Mouse (Mus musculus): ENCODE measurements around the gene Fpgt. TPM values are rescaled to one million over a fixed set of nuclear protein-coding genes. Genes with fewer than 3 reads are reported as not detected.
A peak's percentile ranks its signal among the peaks of the same experiment; 100 is the strongest.

Gene Fpgt
- total RNA-seq (2021) = 10 to 100 TPM; 12.0 to 13.5 TPM

- intact Hi-C loops (cut with DNase I) = no loop called here
- DNase-seq = peak; percentile 91 to 94
Measured at GRCm38 (mm10) chr3:155093116-155093956, at the start of gene Fpgt, which contains the start of gene Lrriq3. Gene Fpgt (minus strand): TSS chr3:155093403. Gene Lrriq3 (plus strand): TSS chr3:155093434.

GRCm38 (mm10) chr3:155141047-155141446, 47.8 kb upstream of the Fpgt start:
- intact Hi-C loops (cut with DNase I) = no loop called here
- DNase-seq = no peak

GRCm38 (mm10) chr3:155137737-155138136, 44.5 kb upstream of the Fpgt start:
- intact Hi-C loops (cut with DNase I) = no loop called here

DNA sequence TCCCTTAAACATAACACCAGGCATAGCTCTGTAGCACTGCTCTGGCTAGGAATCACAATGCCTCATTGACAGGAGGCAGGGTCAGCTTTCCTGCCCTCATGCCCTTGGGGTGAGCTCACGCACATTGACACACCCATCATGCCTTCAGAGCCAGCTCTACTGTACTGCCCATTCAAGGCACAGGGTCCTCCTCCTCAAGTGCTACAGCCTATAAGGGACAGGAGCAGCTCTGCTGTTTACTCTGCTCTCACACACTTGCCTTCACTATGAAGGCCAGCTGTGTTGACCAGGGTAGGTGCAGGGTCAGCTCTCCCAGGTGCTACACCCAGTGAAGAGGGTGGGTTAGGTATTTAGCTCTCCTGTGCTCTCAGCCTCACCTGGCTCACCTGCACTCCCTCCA, 12.8 kb upstream of the Fpgt start:
- no peak for DNase-seq
- intact Hi-C loops (cut with DNase I) = no loop called here

More at GRCm38 (mm10) chr3:155137737-155138136, 44.5 kb upstream of the Fpgt start:
- no peak for DNase-seq

DNA sequence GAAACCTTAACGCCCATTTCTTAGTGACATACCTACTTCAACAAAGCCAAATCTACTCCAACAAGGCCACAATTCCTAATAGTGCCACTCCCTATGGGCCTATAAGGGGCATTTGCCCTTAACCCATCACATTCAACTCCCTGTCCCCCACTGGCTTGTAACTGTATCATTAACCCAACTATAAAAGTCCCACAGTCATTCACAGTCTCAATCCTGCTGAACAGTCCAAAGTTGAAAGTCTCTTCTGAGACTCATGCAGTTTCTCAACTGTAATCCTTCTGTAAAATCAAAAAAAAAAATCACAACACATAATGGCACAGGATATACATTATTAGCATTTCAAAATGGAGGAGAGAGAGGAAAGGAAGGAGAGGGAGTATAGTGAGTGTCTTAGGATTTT, 6.1 kb upstream of the Fpgt start:
- intact Hi-C loops (cut with DNase I) = no loop called here
- DNase-seq = no peak

DNA sequence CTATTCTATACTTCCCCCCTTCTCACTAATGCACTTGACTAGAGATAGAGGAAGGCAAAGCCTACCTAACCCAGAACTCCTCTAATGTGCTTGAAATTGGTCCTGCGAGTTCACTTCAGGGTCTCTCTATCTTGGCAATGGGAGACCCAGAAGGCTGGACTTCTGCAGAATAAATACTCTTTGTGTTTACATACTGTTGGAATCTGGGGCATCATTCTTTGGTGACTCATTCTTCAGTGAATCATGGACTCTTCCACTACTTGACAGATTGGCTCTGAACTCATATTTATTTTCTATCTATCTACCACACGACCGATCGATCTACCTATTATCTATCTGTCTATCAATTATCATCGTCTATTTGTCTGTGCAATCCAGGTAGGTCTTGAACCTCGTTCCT, 1.1 kb downstream of the Fpgt start:
- intact Hi-C loops (cut with DNase I) = no loop called here
- DNase-seq = no peak

DNA sequence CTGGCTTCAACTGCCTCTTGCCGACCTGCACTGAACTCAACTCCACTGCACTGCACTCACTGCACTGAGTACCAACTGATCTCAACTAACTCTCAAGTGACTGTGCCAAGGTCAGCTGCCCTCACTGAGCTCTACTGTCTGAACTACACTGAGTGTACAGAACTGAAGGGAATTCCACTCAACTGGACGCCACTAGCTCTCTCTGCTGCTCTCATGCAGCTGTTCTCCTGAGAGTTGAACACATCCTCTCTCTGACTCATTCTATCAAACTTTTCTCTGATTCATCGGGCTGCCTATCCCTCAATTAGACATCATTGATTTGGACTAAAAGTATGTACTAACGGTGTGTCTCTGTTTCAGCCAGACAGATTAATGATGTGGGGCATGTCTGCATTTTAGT, 15.3 kb downstream of the Fpgt start:
- DNase-seq = no peak
- intact Hi-C loops (cut with DNase I) = no loop called here

DNA sequence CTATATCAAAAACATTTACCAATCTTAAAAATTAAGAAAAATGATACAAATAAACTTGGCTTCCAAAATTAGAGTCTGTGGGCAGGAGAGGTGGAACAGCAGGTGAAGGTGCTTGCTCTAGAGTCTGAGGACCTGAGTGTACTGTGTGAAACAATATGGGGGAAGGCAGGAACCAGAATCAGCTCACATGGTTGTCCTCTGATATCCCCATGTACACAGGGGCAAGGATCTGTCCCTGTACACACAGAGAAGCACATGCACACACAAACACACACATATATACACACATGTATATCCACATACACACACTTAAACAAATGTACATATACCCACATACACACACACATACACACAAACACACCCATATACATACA, 33.8 kb downstream of the Fpgt start:
- intact Hi-C loops (cut with DNase I) = no loop called here
- DNase-seq = no peak

GRCm38 (mm10) chr3:155058800-155059448, 34.3 kb downstream of the Fpgt start:
- intact Hi-C loops (cut with DNase I) = no loop called here
- no peak for DNase-seq

- no peak for DNase-seq
- intact Hi-C loops (cut with DNase I) = no loop called here
Measured at GRCm38 (mm10) chr3:155057566-155057965, 35.6 kb downstream of the Fpgt start.

- no peak for DNase-seq
- intact Hi-C loops (cut with DNase I) = no loop called here
Measured at GRCm38 (mm10) chr3:155056606-155057005, 36.6 kb downstream of the Fpgt start.

GRCm38 (mm10) chr3:155055231-155055916, 37.8 kb downstream of the Fpgt start, which contains the start of gene Tnni3k:
Gene Tnni3k (minus strand): TSS chr3:155055407.
- DNase-seq = peak; percentile 65 to 71
- intact Hi-C loops (cut with DNase I) = no loop called here

GRCm38 (mm10) chr3:155053189-155053588, 40.0 kb downstream of the Fpgt start:
- intact Hi-C loops (cut with DNase I) = no loop called here
- DNase-seq = no peak

DNA sequence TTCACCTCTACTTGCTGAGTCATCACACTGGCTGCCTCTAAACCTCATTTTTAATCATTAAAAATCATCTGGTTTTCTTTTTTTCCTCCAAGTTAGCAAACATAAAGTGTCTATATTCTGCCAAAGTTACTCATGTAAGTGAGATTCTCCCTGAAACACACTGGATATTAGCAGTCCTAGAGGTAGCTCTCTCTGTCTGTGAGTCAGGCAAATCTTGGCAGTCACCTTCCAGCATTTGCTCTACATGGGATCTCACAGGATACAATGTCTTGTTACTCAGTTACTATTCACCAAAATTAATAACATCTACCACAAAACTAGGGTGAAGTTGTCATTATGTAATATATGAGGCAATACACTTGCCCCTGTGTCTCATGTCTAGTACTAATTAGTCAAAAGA, 41.2 kb downstream of the Fpgt start:
- DNase-seq = no peak
- intact Hi-C loops (cut with DNase I) = no loop called here

GRCm38 (mm10) chr3:155039012-155039836, 54.0 kb downstream of the Fpgt start:
- intact Hi-C loops (cut with DNase I) = no loop called here
- DNase-seq = peak; percentile 31 to 42

Other genes with a start within 250 kb of the Fpgt start
- 100 to 1,000 TPM in 1 of 2 experiments, 10 to 100 TPM in 1; 95.5 to 104 TPM for gene Tnni3k, start 38.0 kb downstream of the Fpgt start, total RNA-seq (2021)
- gene Lrriq3, start within 50 bp of the Fpgt start, total RNA-seq (2021) = under 1 TPM; 0.25 to 0.34 TPM